Mouse (Mus musculus) mouse embryonic stem cell (cell line): ENCODE results near the gene Smyd3.
"Not testable (repeated sequence)": the region's sequence is repeated elsewhere in the genome, so short reads cannot be mapped to it uniquely, and the experiment has no call there.

Experiments used
- in situ Hi-C, 2 experiments: fragments of 300-500 bp; cut with MboI; formaldehyde crosslinking; loops; 1 replicate in 1 of 2; 3 replicates in 1 of 2; pipeline ENCODE4 v1.14.3; 2019 to 2020; ENCODE audit warnings: low sequenced_read_pairs in 2 of 2, low pct_unique_long_range_greater_than_20kb in 1 of 2, mixed read lengths in 1 of 2; ENCODE audit not compliant: unreplicated experiment in 1 of 2

The Smyd3 gene

GRCm38 (mm10) chr1:179164219-179164618 lies 353.6 kb downstream of the Smyd3 start:
- in situ Hi-C loops = not testable (repeated sequence)

- in situ Hi-C loops = not testable (repeated sequence)
These were observed 355.1 kb downstream of the Smyd3 start for GRCm38 (mm10) chr1:179162752-179163151.

GRCm38 (mm10) chr1:179161947-179162346 lies 355.9 kb downstream of the Smyd3 start:
- in situ Hi-C loops = no loop called here

- in situ Hi-C loops = no loop called here
These were observed 357.1 kb downstream of the Smyd3 start for GRCm38 (mm10) chr1:179160697-179161096.

- in situ Hi-C loops = no loop called here
These were observed 365.5 kb downstream of the Smyd3 start for GRCm38 (mm10) chr1:179152376-179152775.

- in situ Hi-C loops = no loop called here
These were observed 366.6 kb downstream of the Smyd3 start for GRCm38 (mm10) chr1:179151275-179151674.

GRCm38 (mm10) chr1:179149468-179150140 lies 368.2 kb downstream of the Smyd3 start:
- in situ Hi-C loops = loop anchor here in 1 of 2 experiments (25.0 kb wide), 1 partner anchor 612 kb away; the partner anchor contains the start of gene Kif26b

- in situ Hi-C loops = loop anchor here in 1 of 2 experiments (25.0 kb wide), 1 partner anchor 609 kb away; the partner anchor contains the start of gene Kif26b
These were observed 371.1 kb downstream of the Smyd3 start for GRCm38 (mm10) chr1:179146730-179147167.

- in situ Hi-C loops = loop anchor here in 1 of 2 experiments (25.0 kb wide), 1 partner anchor 606 kb away; the partner anchor contains the start of gene Kif26b
These were observed 374.5 kb downstream of the Smyd3 start for GRCm38 (mm10) chr1:179143154-179143832.

GRCm38 (mm10) chr1:179142177-179142576 lies 375.7 kb downstream of the Smyd3 start:
- in situ Hi-C loops = loop anchor here in 1 of 2 experiments (25.0 kb wide), 1 partner anchor 605 kb away; the partner anchor contains the start of gene Kif26b

GRCm38 (mm10) chr1:179141071-179141650 lies 376.7 kb downstream of the Smyd3 start:
- in situ Hi-C loops = loop anchor here in 1 of 2 experiments (25.0 kb wide), 1 partner anchor 604 kb away; the partner anchor contains the start of gene Kif26b

- in situ Hi-C loops = loop anchor here in 1 of 2 experiments (25.0 kb wide), 1 partner anchor 600 kb away; the partner anchor contains the start of gene Kif26b
These were observed 380.7 kb downstream of the Smyd3 start for GRCm38 (mm10) chr1:179137145-179137477.

GRCm38 (mm10) chr1:179136461-179137144 lies 381.2 kb downstream of the Smyd3 start:
- in situ Hi-C loops = loop anchor here in 1 of 2 experiments (25.0 kb wide), 1 partner anchor 599 kb away; the partner anchor contains the start of gene Kif26b

- in situ Hi-C loops = loop anchor here in 1 of 2 experiments (25.0 kb wide), 1 partner anchor 593 kb away; the partner anchor contains the start of gene Kif26b
These were observed 387.8 kb downstream of the Smyd3 start for GRCm38 (mm10) chr1:179129995-179130394.

GRCm38 (mm10) chr1:179126287-179126686 lies 391.6 kb downstream of the Smyd3 start:
- in situ Hi-C loops = loop anchor here in 1 of 2 experiments (25.0 kb wide), 1 partner anchor 589 kb away; the partner anchor contains the start of gene Kif26b

GRCm38 (mm10) chr1:179122476-179123229 lies 395.2 kb downstream of the Smyd3 start:
- in situ Hi-C loops = no loop called here

GRCm38 (mm10) chr1:179120217-179120966 lies 397.4 kb downstream of the Smyd3 start:
- in situ Hi-C loops = no loop called here
